Mouse (Mus musculus) midbrain, postnatal 0 days (tissue): ENCODE data around the gene Lbp. TPM values are rescaled to one million over a fixed set of nuclear protein-coding genes. Genes with fewer than 3 reads are reported as not detected.

Experiments
- ATAC-seq: fragments of 200-750 bp; cut with Nextera tagmentation; 2 replicates; pipeline ENCODE4 v1.8.0; 2017; ENCODE audit warnings: moderate number of reproducible peaks, mild to moderate bottlenecking, moderate TSS enrichment, moderate library complexity; ENCODE audit not compliant: low FRiP score
- DNase-seq: peaks from one replicate; pipeline ENCODE4 v3.0.0-alpha.2; 2015; ENCODE audit warnings: low spot score
- H3K27ac ChIP-seq: fragments of 300-500 bp; sonication (generic); 2 replicates; pipeline ENCODE4 v1.5.1; 2014; ENCODE audit warnings: low read depth, mild to moderate bottlenecking, low read length, mixed read lengths
- H3K27me3 ChIP-seq: fragments of 300-500 bp; sonication (generic); 2 replicates; pipeline ENCODE4 v1.6.1; 2014; ENCODE audit warnings: low read length, control low read depth, mixed read lengths; ENCODE audit not compliant: insufficient read depth
- H3K36me3 ChIP-seq: fragments of 300-500 bp; sonication (generic); 2 replicates; pipeline ENCODE4 v1.6.1; 2014; ENCODE audit warnings: low read length, control low read depth, mixed read lengths; ENCODE audit not compliant: insufficient read depth
- H3K4me1 ChIP-seq: fragments of 300-500 bp; sonication (generic); 2 replicates; pipeline ENCODE4 v1.6.1; 2014; ENCODE audit warnings: mild to moderate bottlenecking, control low read depth, antibody characterized with exemption, low read length, mixed read lengths; ENCODE audit not compliant: insufficient read depth
- H3K4me2 ChIP-seq: fragments of 300-500 bp; sonication (generic); 2 replicates; pipeline ENCODE4 v1.6.1; 2014; ENCODE audit warnings: low read depth, mild to moderate bottlenecking, low read length, mixed read lengths; ENCODE audit not compliant: poor library complexity, severe bottlenecking
- H3K4me3 ChIP-seq: fragments of 300-500 bp; sonication (generic); 2 replicates; pipeline ENCODE4 v1.5.1; 2014; ENCODE audit warnings: low read depth, mild to moderate bottlenecking, low read length, moderate library complexity
- H3K9ac ChIP-seq: fragments of 300-500 bp; sonication (generic); replicated peaks from 2 replicates; pipeline ENCODE4 v1.6.1; 2014; ENCODE audit warnings: mild to moderate bottlenecking, low read length, moderate library complexity, mixed read lengths; ENCODE audit not compliant: poor library complexity, severe bottlenecking
- H3K9me3 ChIP-seq: fragments of 300-500 bp; sonication (generic); 2 replicates; pipeline ENCODE4 v1.6.1; 2016; ENCODE audit warnings: low read length, control low read depth
- CTCF ChIP-seq: IDR thresholded peaks from 2 replicates; pipeline ENCODE4 v1.5.1; 2016; ENCODE audit warnings: antibody characterized with exemption, mild to moderate bottlenecking
- WGBS: fragments of 180-500 bp; shearing (Covaris S2); extraction: QIAGEN DNeasy Blood & Tissue Kit; methylation state at CpG from one replicate; pipeline ENCODE4 v1.1.7; 2014; 5-methylcytosine and 5-hydroxymethylcytosine counted together
- polyA plus RNA-seq: library from polyadenylated mRNA; unstranded; fragments of >200 nt; fragmentation: Nextera tagmentation; extraction: Ambion mirVana; gene quantifications from 2 replicates; pipeline ENCODE4 v1.2.1, GENCODE M21; 2015
- total RNA-seq: library from RNA; depleted of rRNA; stranded (reverse); fragments of >200 nt; gene quantifications from 2 replicates; pipeline ENCODE4 v1.2.3, GENCODE M21; 2014

Lbp gene
- total and polyA plus RNA-seq, 2 experiments from 2014 or later = 5.6 to 17.8 TPM

- H3K4me1 ChIP-seq = no peaks in the 10 kb centered on the region
- WGBS = 74% methylated on average over 12 of the region's 12 CpGs
- no peak overlapping the region for H3K27ac ChIP-seq
- H3K4me3 ChIP-seq = peak overlapping the region; percentile 72
- ATAC-seq (no peak), DNase-seq (no peak)
- peak overlapping the region; percentile 79 for H3K4me2 ChIP-seq
- H3K9me3 ChIP-seq = no peaks in the 10 kb centered on the region
- H3K9ac ChIP-seq = peak overlapping the region; percentile 86
- peaks cover 46% of the 10 kb centered on the region for H3K36me3 ChIP-seq
- no peak for TF ChIP-seq CTCF
- H3K27me3 ChIP-seq = no peaks in the 10 kb centered on the region
Measured at GRCm38 (mm10) chr2:158359757-158360620, 53.7 kb downstream of the Lbp start.

DNA sequence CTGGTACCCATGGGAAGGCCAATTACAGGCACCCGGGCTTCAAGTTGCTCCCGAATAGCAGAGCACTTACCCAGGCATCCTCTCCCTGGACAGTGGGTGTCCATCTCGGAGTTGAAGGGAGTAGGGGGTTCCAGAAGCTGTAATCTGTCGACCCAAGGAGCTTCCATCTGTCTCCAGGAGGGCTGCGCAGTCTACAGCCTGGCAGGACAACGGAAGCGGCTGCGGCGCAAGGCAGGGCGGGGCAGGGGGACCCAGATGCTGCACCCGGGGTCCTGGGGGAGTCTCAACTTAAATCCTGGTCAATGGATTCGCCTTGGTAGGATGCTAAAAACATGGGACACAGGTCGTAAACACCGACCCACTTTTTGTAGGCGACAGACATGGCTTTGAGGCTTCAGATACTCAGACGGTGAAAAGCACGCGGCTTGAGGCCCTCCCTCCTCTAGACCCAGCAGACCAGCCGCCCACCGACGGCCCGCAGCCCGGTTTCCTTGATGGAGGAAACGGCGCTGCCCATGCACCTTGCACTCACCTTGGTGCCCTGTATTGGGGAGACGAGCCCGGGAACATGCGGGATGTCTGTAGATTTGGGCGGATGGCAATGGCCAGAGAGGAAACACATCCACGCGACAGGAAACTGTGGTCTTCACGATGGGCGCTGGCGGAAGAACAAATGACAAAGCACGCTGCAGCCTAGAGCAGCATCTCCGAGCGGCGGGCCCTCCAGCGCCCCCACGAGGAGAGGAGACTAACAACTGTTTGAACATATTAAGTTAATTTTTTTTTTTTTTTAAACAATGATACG lies 54.8 kb downstream of the Lbp start:
- ATAC-seq = peak; percentile 89
- Histone ChIP-seq H3K36me3 (peaks cover 36% of the 10 kb centered on the region), H3K4me3 (peak overlapping the region; percentile 72), H3K4me2 (peak overlapping the region; percentile 79), H3K27me3 (no peaks in the 10 kb centered on the region), H3K9me3 (no peaks in the 10 kb centered on the region), H3K27ac (peak overlapping the region; percentile 76), H3K9ac (peak overlapping the region; percentile 86), H3K4me1 (no peaks in the 10 kb centered on the region)
- peak; percentile 87 for TF ChIP-seq CTCF
- WGBS = under 1% methylated on average over 41 of the region's 41 CpGs
- DNase-seq = peak; percentile 96

DNA sequence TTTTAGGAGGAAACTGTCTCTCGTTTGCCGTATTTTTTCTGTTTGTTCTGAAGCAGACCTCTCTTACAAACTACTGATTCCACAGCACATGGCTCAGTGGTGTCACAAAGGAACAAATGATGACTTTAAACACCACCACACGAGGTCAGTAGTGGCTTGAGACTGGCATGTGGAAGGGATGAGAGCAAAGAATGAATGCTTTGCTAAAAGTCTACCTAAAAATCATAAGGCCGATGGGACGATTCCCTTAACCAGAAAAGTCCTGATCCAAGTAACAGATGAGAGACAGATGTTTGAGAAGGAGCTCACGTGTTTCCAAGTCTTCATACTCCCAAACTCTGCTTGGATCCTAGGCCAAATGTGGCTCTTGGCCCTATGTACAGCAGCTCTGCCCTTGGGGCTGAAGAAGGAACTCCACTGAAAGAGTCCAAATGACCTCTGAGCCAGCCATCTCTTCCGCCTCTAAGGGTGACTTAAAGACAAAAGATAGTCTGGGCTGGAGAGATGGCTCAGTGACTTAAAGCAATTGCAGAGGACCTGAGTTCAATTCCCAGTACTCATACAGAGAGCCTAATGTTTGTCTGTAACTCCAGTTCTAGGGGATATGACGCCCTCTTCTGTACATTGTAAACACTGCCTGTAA lies 55.5 kb downstream of the Lbp start:
- 42% methylated on average over 8 of the region's 8 CpGs for whole genome bisulfite sequencing
- H3K4me3 ChIP-seq = peak overlapping the region; percentile 72; the same call in 1 of the 2 replicates
- H3K4me1 ChIP-seq = no peaks in the 10 kb centered on the region
- H3K36me3 ChIP-seq = peaks cover 29% of the 10 kb centered on the region
- no peak for DNase-seq
- peak; percentile 57 for TF ChIP-seq CTCF
- H3K27ac ChIP-seq = peak overlapping the region; percentile 57
- no peaks in the 10 kb centered on the region for H3K27me3 ChIP-seq
- H3K9me3 ChIP-seq = no peaks in the 10 kb centered on the region
- H3K4me2 ChIP-seq = 0 out of 2 replicates have a peak overlapping the region, but pooled peaks have one; percentile 7
- ATAC-seq = no peak; the same call in 1 of the 2 replicates
- no peak overlapping the region for H3K9ac ChIP-seq

DNA sequence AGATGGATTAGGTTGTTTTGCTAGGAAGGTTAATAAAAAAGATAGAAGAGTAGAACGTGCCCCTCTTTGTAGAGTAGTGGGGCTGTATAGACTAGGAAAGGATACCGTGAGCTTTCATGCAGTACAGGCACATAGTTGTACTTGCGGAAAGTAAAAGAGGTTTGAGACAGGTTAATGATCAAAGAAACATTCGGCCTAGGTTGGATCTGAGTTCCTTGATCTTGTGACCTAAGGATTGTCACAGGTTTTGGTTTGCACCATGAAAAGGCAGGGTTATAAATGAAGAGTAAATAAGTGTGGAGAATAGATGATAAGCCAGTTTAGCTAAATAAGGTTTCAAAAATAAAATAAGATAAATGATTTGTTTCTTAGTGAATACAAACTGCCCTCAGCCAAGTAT lies 57.9 kb downstream of the Lbp start:
- H3K36me3 ChIP-seq = peaks cover 11% of the 10 kb centered on the region
- no peak overlapping the region for H3K27ac ChIP-seq
- no peaks in the 10 kb centered on the region for H3K9me3 ChIP-seq
- no peaks in the 10 kb centered on the region for H3K4me1 ChIP-seq
- DNase-seq (no peak), ATAC-seq (no peak)
- no peak for TF ChIP-seq CTCF
- no peak overlapping the region for H3K4me3 ChIP-seq
- H3K4me2 ChIP-seq = no peak overlapping the region
- WGBS = 83% methylated on average over 4 of the region's 4 CpGs
- H3K9ac ChIP-seq = no peak overlapping the region
- H3K27me3 ChIP-seq = no peaks in the 10 kb centered on the region

DNA sequence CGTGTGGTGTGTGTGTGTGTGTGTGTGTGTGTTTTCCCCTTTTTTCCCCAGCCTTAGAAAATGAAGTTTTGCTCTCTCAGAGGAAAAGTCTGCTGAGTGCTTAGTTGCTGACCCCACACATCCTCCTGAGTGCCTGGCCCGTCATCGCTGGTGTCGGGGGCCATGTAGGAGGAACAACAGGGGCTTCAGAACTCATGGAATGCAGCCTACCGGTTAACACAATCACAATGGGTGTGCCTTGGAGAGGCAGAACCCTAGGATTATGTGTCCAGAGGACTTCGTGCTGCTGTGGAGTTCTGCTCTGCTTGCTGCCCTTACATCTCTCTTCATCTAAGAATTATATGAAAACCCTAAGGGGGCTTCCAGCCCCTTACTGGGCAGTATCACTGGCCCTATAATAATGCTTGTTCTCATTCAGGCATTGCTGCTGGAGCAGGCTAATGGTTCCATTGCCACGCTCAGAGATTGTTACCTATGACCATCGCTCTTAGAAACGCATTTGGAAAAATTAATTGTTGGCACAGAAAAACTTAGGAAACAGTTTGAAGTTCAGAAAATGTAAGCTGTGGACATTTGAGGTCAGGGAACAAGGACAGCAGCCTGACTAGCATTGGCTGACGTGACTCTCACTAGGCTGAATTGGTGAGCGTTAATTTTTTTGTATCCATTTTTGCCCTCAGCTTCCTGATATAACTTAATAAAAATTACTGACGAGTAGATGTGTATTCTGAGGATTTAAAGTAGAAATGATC lies 59.0 kb downstream of the Lbp start:
- Histone ChIP-seq H3K9ac (no peak overlapping the region), H3K36me3 (no peaks in the 10 kb centered on the region), H3K4me2 (no peak overlapping the region), H3K27ac (no peak overlapping the region), H3K4me1 (no peaks in the 10 kb centered on the region), H3K4me3 (no peak overlapping the region), H3K27me3 (no peaks in the 10 kb centered on the region), H3K9me3 (no peaks in the 10 kb centered on the region)
- no peak for TF ChIP-seq CTCF
- DNase-seq (no peak), ATAC-seq (no peak)
- 70% methylated on average over 12 of the region's 12 CpGs for WGBS
